Mouse (Mus musculus) small intestine, adult 2 months (tissue): ENCODE data around the gene RPS10-NUDT3. TPM values are rescaled to one million over a fixed set of nuclear protein-coding genes. Genes with fewer than 3 reads are reported as not detected.

ENCODE experiments used
- H3K27ac ChIP-seq: fragments of 200-500 bp; 2 replicates; pipeline ENCODE4 v1.5.1; 2012; ENCODE audit warnings: low read depth, low read length, control low read depth, inconsistent platforms; ENCODE audit not compliant: insufficient read depth
- H3K27me3 ChIP-seq: fragments of 200-500 bp; 2 replicates; pipeline ENCODE4 v1.6.1; 2012; ENCODE audit warnings: mild to moderate bottlenecking, moderate library complexity, low read length, inconsistent platforms; ENCODE audit not compliant: control insufficient read depth, insufficient read depth
- H3K36me3 ChIP-seq: fragments of 200-500 bp; 2 replicates; pipeline ENCODE4 v1.6.1; 2012; ENCODE audit warnings: mild to moderate bottlenecking, low read length, control low read depth, inconsistent platforms; ENCODE audit not compliant: control insufficient read depth, insufficient read depth
- H3K4me1 ChIP-seq: fragments of 200-500 bp; 2 replicates; pipeline ENCODE4 v1.6.1; 2012; ENCODE audit warnings: low read length, inconsistent platforms, mixed read lengths; ENCODE audit not compliant: control insufficient read depth, insufficient read depth, insufficient read length
- H3K4me3 ChIP-seq: fragments of 200-500 bp; 2 replicates; pipeline ENCODE4 v1.5.1; 2012; ENCODE audit warnings: low read depth, mild to moderate bottlenecking, control low read depth, inconsistent platforms, low read length, moderate library complexity
- CTCF ChIP-seq: fragments of 200-500 bp; IDR thresholded peaks from 2 replicates; pipeline ENCODE4 v1.5.1; 2012; ENCODE audit warnings: low read depth, mild to moderate bottlenecking, control low read depth, inconsistent platforms, low read length, moderate library complexity, mixed read lengths; ENCODE audit not compliant: insufficient replicate concordance, insufficient read length; ENCODE audit errors: extremely low read depth
- POLR2A ChIP-seq: fragments of 200-500 bp; IDR thresholded peaks from 2 replicates; pipeline ENCODE4 v1.6.1; 2012; ENCODE audit warnings: low read depth, mild to moderate bottlenecking, control low read depth, inconsistent platforms, low read length, moderate library complexity
- WGBS: fragments of 180-500 bp; shearing (Covaris S2); methylation state at CpG from one replicate; pipeline ENCODE4 v1.1.7; 2018; 5-methylcytosine and 5-hydroxymethylcytosine counted together
- polyA plus RNA-seq: library from polyadenylated mRNA; depleted of rRNA; stranded (reverse); fragments of >200 nt; gene quantifications from 2 replicates; pipeline ENCODE4 v1.2.3, GENCODE M21; 2012

RPS10-NUDT3 gene
- polyA plus RNA-seq, 1 experiment, result not detected

DNA sequence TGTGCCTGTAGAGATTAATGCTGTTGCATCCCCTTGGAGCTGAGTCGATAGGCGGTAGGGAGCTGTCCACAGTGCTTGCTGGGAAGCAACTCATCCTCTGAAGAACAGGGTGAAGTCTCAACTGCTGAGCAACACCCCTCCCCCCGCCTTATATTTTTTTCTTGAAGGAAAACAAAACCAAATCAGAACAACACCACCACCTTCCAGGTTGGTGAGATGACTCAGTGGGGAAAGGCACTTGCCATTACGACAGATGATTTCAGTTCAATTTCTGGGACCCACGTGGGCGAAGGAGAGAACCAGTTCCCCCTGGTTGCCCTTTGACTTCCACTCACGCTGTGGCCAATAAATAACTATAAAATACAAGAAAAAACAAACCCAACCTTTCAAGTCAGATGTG lies 23.7 kb upstream of the RPS10-NUDT3 start:
- H3K4me3 ChIP-seq, result no peak overlapping the region
- H3K27ac ChIP-seq, result no peak overlapping the region
- no peaks in the 10 kb centered on the region for H3K4me1 ChIP-seq
- peaks cover 26% of the 10 kb centered on the region for H3K27me3 ChIP-seq
- no peaks in the 10 kb centered on the region for H3K36me3 ChIP-seq
- TF ChIP-seq POLR2A, result no peak
- no peak for TF ChIP-seq CTCF
- whole genome bisulfite sequencing, result 40% methylated on average over 7 of the region's 7 CpGs

DNA sequence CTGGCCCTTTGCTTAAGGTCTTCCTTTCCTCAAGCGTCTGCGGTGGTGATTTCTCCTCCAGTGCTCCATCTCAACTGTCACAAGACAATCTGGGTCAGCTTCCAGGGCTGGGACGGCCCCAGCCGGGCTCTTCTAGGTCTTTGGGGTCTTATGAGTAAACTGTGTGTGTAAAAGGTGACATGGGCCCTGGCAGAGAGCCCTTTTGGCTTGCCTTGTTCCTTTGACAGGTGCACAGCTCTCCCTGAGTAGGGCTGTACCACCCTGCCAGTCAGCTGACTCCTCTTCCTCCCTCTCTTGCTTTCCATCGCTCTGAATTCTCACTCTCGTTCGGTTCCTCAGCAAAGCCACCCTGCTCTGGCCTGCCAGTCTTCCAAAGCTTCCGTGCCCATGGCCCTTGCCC lies 22.1 kb upstream of the RPS10-NUDT3 start:
- H3K36me3 ChIP-seq, result no peaks in the 10 kb centered on the region
- H3K4me1 ChIP-seq, result no peaks in the 10 kb centered on the region
- no peak for TF ChIP-seq CTCF
- no peak for TF ChIP-seq POLR2A
- no peak overlapping the region for H3K27ac ChIP-seq
- WGBS, result 63% methylated on average over 8 of the region's 8 CpGs
- no peak overlapping the region for H3K4me3 ChIP-seq
- peaks cover 26% of the 10 kb centered on the region for H3K27me3 ChIP-seq

DNA sequence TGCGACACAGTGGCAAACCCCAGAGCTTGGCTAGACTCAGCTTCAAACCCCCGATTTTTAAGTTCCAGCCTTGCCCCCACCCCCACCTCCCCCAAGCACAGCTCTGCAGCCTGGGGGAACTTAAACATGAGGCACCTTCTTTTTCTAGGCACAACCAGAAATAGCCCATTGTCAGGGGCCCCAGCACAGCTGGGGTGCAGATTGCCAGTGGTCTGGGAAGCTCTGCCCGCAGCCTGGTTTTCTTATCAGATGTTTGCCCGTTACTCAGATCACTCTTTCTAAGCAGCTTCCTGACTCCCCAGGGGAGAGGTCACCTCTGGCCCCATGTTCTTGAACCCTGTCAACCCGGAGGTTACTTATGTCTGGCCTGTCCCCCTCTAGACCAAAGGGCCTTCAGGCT lies 21.4 kb upstream of the RPS10-NUDT3 start:
- Histone ChIP-seq H3K27me3 (peaks cover 26% of the 10 kb centered on the region), H3K27ac (no peak overlapping the region), H3K4me1 (no peaks in the 10 kb centered on the region), H3K36me3 (no peaks in the 10 kb centered on the region), H3K4me3 (no peak overlapping the region; the same call in 1 of the 2 replicates)
- no peak for TF ChIP-seq CTCF
- 28% methylated on average over 5 of the region's 5 CpGs for WGBS

DNA sequence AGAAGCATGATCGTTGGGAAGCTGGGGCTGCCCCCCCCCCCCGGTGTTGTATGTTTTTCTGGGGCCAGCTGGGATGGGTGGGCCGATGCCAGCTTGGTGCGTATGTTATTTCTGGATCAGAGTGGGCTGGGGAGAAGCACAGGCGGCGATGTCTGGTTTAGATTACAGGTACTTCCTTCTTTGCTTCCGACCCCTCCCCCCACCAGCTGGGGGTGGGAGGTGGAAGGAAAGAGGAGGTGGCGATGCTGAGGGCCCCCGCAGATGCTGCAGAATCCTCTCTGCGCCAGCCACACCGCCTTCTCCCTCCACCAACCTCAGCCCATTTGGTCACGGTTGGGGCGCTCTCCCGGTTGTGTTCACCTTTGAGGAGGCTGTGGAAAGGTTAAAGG lies 21.0 kb upstream of the RPS10-NUDT3 start:
- Histone ChIP-seq H3K36me3 (no peaks in the 10 kb centered on the region), H3K4me3 (peak overlapping the region; percentile 62), H3K27me3 (peaks cover 26% of the 10 kb centered on the region), H3K4me1 (no peaks in the 10 kb centered on the region), H3K27ac (no peak overlapping the region)
- TF ChIP-seq CTCF, result no peak
- 12% methylated on average over 14 of the region's 14 CpGs for WGBS

DNA sequence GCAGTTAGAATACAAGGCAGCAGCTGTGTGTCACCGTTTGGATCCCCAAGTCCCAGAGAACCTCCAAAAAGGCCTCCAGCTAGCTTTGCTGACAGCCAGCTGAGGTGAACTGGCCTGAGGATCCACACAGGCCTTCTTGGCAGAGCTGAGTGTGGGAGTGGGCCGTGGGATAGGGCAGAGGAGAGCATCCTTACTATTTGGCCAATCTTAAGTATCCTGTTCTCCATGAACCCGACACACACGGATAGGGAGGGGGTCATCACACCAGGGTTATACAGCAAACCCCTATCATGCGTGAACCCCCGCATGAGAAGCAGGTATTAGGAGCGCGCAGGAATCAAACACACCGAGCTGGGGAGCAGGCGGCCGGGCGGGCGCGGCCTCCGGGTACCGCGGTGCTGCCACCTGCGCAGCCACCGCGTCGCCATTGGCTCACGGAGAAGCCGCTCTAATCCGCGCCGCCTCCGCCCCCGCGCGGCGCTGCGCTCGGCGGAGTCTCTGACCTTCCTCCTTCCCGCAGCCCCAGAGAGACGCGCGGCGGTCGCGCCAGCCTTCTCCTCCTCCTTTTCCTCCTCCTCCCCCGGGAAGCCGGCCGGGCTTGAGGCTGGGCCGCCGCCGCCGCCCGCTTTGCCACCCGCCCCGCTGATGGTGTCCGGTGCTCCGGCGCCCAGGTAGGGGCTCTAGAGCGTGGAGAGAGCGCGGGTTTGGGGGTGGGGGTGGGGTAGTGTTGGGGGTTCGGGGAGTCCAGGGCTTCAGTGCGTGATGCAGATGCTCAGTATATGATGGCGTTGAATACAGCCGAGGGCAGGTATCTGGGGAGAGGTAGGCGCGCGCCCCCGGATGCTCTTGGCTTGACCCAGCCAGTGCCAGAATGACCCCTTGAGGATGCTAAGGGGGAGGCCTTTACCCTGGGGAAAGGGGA lies 20.3 kb upstream of the RPS10-NUDT3 start, which contains the start of gene Pacsin1:
Gene Pacsin1, plus strand, starts transcription at position 421 of the 922 bp plus-strand sequence.
- no peak within 1 kb of the TSS for H3K27ac ChIP-seq

DNA sequence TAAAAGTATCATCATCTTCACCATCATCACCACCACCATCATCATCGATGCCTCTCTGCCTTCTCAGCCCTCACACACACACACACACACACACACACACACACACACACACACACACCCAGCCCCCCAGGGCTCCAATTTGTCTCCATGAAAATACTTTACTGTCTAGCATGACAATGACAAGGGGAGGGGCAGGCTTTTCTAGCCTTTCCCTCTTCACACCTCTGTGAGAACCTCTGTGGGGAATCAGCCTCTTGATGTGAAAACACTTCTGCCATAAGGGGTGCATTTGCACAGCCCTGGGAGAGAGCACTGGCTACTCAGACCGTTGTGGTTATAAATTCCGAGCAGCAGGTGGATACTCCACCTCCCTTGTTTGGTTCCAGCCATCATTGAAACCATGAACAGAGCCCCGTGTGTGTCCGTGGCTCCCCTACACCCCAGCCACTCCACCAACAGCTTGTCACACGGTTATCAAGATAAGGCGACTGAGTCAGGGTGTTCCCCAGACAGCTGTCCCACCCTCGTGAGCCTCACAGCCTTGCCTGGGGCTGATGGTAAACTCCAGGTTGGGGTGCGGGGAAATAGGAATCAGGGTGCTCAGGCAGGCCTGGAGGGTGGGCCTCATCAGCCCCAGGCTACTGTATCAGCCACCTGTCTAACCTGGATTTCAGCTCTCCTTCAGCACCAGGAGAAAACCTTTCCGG lies 18.4 kb upstream of the RPS10-NUDT3 start:
- no peak for TF ChIP-seq POLR2A
- TF ChIP-seq CTCF, result no peak
- H3K4me1 ChIP-seq, result no peaks in the 10 kb centered on the region
- H3K36me3 ChIP-seq, result no peaks in the 10 kb centered on the region
- H3K27me3 ChIP-seq, result peaks cover 26% of the 10 kb centered on the region
- H3K4me3 ChIP-seq, result no peak overlapping the region
- WGBS, result 46% methylated on average over 10 of the region's 10 CpGs
- no peak overlapping the region for H3K27ac ChIP-seq

More for the DNA sequence above, 20.3 kb upstream of the RPS10-NUDT3 start, which contains the start of gene Pacsin1:
- Histone ChIP-seq H3K4me3 (peak within 1 kb of the TSS; percentile 62), H3K27me3 (peaks cover 26% of the 10 kb centered on the region), H3K4me1 (no peaks in the 10 kb centered on the region), H3K36me3 (no peaks in the 10 kb centered on the region)
- WGBS, result 4% methylated on average over 65 of the region's 65 CpGs
- TF ChIP-seq CTCF, result no peak
- no peak for TF ChIP-seq POLR2A

DNA sequence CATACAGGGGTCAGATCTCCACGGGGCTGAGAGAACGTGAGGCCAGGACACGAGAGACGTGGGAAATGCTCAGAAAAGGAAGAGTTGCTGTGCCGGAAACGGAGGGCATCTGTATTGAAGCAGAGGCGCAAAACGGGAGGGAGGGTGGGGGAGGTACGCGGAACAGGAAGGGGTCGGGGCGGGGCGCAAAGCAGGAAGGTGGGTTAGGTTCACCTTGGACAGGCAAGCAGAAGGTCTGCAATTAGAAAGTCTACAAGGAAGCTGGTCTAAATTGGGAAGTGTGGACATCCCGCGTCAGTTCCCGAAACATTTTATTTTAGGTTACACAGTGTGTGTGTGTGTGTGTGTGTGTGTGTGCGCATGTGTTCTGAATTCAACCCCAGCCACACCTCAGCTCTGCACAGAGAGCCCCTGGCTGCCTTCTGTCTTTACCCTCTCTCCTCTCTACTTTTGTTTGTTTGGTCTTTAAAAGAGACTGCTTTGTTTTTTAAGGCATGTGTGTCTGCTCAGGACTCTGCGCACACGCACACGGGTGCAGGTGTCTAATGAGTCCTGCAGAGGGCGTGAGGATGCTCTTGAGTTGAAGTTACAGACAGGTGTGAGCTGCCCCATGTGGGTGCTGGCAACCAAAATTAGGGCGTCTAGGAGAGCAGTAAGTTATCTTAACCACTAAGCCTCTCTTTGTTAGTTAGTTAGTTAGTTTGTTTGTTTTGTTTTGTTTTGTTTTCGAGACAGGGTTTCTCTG lies 17.2 kb upstream of the RPS10-NUDT3 start:
- peaks cover 25% of the 10 kb centered on the region for H3K27me3 ChIP-seq
- TF ChIP-seq CTCF, result no peak
- TF ChIP-seq POLR2A, result no peak
- no peak overlapping the region for H3K4me3 ChIP-seq
- no peaks in the 10 kb centered on the region for H3K36me3 ChIP-seq
- no peak overlapping the region for H3K27ac ChIP-seq
- 76% methylated on average over 23 of the region's 23 CpGs for WGBS
- no peaks in the 10 kb centered on the region for H3K4me1 ChIP-seq
